Mouse (Mus musculus) right cerebral cortex, postnatal 14 days (tissue): ENCODE measurements at regions not wholly inside any gene's neighbourhood (a gene's known extent, or its start where the extent isn't known, plus 50 kb on each side); places are given as distances from the start of the nearest gene placed in this dataset.
"Not testable (repeated sequence)": the region's sequence is repeated elsewhere in the genome, so short reads cannot be mapped to it uniquely, and the experiment has no call there.

Source experiments
- DNase-seq: peaks from one replicate; pipeline ENCODE4 v3.0.0; 2022

DNA sequence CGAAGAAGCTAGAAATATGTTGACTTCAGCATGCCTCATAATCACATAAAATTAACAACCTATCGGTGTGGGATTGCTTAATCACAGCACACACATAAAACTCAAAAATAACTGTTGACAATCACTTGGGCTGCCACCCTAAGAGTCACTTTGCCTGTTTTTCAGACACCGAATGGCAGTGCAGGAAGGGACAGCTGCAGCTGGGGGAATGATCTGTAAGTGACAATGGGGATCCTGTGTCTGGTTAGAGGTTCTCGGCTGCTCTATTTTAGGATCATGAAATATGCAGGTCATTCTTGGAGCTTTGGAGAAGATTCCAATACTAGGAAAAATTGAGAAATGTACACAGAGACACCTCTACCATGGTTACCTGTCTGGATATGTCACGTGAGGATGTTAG, 54.4 kb upstream of the Tcf12 start:
- no peak for DNase-seq

DNA sequence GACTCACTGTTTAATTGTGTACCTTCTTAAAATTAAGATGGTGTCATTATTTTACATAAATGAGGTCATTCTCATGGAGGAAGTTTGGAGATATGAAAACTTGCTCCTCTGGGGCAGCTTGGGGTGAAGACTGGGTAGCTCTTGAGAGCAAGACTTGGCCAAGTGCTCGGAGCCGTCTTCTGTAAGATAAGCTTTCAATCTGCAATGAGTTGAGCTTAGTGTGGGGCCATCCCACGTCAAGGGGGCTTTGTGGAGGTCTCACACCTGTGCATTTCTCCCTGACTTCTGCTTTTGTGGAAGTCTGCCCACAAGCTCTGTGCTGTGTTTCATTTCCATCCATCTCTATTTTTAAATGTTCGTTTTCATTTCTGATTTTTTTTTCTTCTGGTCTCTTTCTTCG, 54.9 kb upstream of the Tcf12 start:
- DNase-seq, result no peak

GRCm38 (mm10) chr9:72169231-72169630, 57.6 kb upstream of the Tcf12 start:
- DNase-seq, result no peak

GRCm38 (mm10) chr9:72169728-72170188, 58.1 kb upstream of the Tcf12 start:
- no peak for DNase-seq

DNA sequence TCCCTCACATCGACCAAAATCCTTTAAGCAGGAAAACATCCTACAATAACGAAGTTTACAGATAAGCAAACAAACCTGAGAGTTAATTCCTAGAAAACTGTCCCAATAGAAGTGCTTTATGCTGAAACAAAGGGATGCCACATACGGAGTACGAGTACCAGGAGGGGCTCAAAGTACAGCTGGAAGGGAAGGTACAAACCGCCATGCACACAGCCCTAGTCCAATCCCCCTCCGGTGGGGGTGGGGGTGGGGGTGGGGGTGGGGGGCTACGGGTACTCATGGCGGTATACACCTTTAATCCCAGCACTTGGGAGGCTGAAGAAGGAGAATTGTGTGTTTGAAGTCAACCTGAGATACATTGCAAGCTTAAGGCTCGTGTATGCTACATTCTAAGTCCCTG, 58.6 kb upstream of the Tcf12 start:
- DNase-seq, result no peak

DNA sequence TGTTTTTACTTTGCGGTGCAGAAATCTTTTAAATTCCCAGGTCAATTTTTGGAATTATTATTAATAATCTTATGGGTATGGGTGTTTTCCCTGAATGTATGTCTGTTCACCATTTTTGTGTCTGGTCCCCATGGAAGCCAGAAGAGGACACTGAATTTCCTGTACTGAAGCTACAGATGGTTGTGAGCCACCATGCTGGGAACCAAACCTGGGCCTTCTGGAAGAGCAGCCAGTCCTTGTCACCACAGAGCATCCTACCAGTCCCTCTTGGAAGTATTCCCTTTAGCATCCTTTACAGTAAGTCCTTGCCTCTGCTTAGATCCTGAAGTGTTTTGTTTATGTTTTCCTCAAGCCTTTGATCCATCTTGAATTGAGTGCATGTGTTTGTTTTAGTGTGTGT, 60.7 kb upstream of the Tcf12 start:
- DNase-seq, result no peak

GRCm38 (mm10) chr9:72180972-72181371, 69.3 kb upstream of the Tcf12 start:
- no peak for DNase-seq

DNA sequence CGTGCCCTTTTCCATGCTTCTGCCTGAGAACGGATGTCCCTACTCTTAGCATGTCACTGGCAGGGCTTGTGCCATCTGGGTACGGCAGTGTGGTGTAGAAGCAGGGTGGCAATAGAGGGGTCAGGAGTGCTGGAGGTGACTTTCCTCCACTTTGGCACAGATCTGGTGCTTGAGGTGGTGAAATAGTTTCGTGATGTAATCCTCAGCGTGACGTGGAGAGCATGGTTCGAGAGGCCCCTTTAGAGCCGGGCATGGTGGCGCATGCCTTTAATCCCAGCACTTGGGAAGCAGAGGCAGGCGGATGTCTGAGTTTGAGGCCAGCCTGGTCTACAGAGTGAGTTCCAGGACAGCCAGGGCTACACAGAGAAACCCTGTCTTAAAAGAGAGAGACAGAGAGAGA, 71.7 kb upstream of the Tcf12 start:
- no peak for DNase-seq

- DNase-seq, result no peak
Measured at GRCm38 (mm10) chr9:72183925-72184324, 72.3 kb upstream of the Tcf12 start.

GRCm38 (mm10) chr9:72189867-72190266, 78.2 kb upstream of the Tcf12 start:
- DNase-seq, result no peak

GRCm38 (mm10) chr9:72190631-72191030, 79.0 kb upstream of the Tcf12 start:
- DNase-seq, result no peak

- DNase-seq, result no peak
Measured at GRCm38 (mm10) chr9:72191091-72191490, 79.4 kb upstream of the Tcf12 start.

DNA sequence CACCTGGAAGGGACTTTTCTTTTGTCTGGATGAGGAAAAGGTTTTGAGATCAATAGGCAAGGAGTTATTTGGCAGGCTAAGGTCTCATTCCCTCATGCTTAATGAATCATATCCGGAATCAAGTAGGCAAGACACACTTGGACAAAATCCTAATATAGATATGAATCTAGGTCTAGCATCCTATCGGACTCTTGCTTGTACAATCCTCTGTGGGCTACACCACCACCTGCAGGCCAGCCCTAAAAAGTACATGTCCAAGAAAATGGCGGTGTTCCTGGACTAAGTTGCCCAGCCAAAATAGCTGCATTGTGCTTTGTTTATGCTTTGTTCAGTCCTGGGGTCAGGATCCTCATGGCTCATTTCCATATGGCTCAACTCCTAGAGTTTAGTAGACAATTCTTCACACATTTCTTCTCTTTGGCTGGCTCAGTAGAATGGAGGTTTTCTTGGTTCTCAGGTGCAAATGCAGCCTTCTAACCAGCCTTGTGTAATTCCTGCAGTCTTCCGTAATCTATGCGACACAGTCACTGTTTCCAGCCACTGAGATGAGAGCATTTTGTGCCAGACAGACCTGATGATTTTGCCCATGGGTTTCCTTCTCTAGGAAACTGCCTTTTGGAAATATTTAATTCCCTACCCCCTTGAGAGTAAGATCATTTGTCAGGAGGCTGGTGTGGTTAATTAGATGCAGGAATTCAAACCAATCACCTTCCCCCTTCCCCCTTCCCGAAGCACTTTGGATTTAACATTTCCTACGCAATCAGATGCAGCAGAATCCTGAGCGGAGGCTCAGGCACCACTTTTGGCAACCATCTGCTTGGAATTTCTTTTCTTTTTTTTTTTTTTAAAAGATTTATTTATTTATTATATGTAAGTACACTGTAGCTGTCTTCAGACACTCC, 80.6 kb upstream of the Tcf12 start:
- DNase-seq, result peak; percentile 35

DNA sequence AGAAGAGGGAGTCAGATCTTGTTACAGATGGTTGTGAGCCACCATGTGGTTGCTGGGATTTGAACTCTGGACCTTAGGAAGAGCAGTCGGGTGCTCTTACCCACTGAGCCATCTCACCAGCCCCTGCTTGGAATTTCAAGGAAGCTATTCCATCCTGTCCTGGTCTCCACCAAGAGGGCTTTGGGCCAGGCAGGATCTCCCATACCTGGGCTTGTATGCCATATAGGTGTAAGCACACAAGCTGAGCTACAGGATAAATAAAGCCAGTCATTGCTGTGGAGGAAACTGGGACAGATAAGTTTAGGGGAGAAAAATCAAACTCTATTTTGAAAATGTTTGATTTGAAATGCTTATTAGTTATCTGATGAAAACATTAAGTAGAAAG, 81.3 kb upstream of the Tcf12 start:
- not testable (repeated sequence) for DNase-seq

DNA sequence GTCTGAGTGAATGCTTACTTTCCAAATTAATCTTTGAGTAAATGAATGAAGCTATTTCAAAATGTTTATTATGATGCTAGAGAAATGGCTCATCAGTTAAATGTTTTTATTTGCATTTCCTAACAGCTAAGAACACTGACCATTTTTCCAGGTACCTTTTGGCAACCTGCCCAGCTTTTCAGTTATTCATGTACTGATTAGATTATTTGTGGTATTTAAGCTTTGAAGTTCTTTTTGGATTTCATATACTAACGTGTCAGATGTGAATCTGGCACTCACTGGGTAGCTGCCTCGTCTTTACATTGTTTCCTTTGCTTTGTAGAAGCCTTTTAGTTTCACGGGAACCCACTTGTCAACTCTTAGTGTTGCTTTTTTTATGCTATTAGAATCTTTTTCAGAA, 79.3 kb upstream of the Zfp280d start:
- no peak for DNase-seq

DNA sequence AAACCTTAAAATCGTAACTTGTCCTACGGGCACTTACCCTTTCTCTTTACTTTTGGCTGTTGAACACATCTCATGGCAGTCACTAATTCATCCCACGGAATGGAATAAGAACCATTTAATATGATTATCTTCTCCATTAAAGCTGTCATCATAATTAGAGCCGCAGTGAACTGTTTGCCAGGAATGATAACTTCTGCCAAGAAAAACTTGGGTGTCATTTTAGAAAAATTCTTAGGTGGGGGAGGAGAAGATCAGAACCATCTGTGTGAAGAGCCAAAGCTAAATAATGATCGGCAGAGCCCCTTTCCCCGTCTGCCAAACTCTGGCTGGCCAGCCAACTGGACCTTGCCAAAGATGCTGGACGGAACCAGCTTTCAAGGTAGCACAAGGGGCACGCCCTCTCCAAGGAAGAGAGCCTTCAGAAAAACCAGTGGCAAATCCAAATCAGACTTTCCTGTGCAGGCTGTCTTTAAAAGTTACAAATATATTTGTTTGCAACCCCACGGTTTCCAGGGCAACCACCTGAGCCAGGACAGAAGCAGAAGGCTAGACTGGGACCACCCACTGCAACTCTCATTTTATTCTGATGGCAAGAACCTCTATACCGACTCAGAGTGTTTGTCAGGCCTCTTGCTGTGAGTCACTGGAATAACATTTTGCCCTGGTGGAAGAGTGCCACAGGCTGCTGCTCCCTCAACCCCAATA, 77.9 kb upstream of the Zfp280d start:
- DNase-seq, result no peak

DNA sequence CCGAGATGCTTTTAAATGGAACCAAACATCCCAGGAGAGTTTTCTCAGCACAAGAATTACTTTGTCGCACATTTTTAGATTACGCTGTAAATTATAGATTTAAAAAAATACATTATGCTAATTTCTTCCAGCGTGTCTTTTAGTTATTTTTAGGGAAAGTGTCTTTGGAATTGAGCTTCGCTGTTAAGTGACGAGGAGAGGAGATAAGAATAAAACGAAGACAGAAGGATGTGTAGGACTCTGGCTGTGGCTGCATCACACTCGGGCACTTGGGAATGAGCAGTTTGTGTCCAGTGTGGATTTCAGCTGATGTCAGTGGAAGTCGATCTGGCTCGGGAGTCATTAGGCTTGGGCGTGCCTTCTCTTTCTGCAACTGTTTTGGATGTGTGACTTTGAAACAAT, 77.3 kb upstream of the Zfp280d start:
- DNase-seq, result no peak

- no peak for DNase-seq
Measured at GRCm38 (mm10) chr9:72198976-72199375, 75.7 kb upstream of the Zfp280d start.

DNA sequence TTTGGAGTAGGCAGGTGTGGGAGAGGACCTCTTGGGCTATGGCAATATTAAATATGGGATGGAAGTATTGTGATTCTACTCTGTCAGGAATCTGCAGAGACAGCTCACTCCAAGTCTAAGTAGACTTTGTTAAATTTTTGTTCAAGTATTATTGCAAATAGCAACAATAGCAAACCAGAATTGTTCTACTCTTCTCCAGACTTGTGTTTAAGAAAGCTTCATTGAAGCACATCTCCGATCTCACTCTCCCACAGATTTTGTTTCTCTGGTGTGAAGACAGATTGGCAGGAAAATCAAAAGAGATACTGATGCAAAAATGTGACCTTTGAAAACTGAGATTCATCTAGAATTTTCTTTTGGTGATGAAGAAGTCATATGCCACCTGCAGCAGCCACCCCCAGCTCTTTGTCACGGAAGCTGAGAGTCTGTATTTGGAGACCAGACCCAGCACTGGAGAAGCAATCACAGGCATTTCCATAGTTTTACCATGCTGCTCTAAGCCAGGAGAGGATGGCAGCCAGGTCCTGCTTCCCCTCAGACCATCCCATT, 70.2 kb upstream of the Zfp280d start:
- no peak for DNase-seq

- no peak for DNase-seq
Measured at GRCm38 (mm10) chr9:72205815-72206214, 68.8 kb upstream of the Zfp280d start.

GRCm38 (mm10) chr9:72206911-72207310, 67.7 kb upstream of the Zfp280d start:
- no peak for DNase-seq

DNA sequence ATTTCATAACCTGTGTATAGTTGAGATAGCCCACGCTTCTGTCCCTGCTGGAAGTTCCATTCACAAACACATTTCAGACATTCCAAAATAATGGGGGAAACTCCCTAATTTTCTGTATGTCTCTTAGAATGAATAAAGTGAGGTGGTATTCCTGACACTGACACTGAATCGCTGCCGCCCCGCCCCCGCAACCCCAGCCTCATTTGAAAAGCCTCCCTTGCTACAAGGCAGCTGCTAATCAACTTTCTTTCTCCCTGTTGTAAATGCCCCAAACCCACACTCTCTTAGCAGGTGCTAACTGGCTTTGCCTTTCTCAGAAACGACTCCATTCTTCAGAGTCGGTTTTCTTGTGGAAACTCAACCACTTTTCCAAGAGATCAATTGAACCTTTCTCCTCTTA, 66.4 kb upstream of the Zfp280d start:
- DNase-seq, result no peak

GRCm38 (mm10) chr9:72217296-72218028, 57.2 kb upstream of the Zfp280d start:
- no peak for DNase-seq
